Mouse (Mus musculus) megakaryocyte-erythroid progenitor cell, adult 5-6 weeks (primary cell): ENCODE data around the gene Nectin1. TPM values are rescaled to one million over a fixed set of nuclear protein-coding genes. Genes with fewer than 3 reads are reported as not detected.
A peak's percentile ranks its signal among the peaks of the same experiment; 100 is the strongest.

ENCODE experiments used
- ATAC-seq: replicated peaks from 2 replicates; pipeline ENCODE4 v1.8.0; 2016; ENCODE audit warnings: mild to moderate bottlenecking, inconsistent platforms; ENCODE audit not compliant: severe bottlenecking, poor library complexity, low FRiP score, low TSS enrichment
- total RNA-seq, 2 experiments: library from RNA; stranded (forward) in 1 of 2; stranded (reverse) in 1 of 2; fragments of 200-1000, 215-1000 nt in 1 of 2; fragments of >200 nt in 1 of 2; fragmentation: Nextera tagmentation in 1 of 2; gene quantifications; 2 replicates each; pipeline ENCODE4 v1.2.3; 2014 to 2017

Gene Nectin1
- total RNA-seq, 2 experiments from 2014 or later = 0.94 to 2.5 TPM

GRCm38 (mm10) chr9:43792681-43793080 lies 48.9 kb downstream of the Nectin1 start:
- no peak for ATAC-seq

DNA sequence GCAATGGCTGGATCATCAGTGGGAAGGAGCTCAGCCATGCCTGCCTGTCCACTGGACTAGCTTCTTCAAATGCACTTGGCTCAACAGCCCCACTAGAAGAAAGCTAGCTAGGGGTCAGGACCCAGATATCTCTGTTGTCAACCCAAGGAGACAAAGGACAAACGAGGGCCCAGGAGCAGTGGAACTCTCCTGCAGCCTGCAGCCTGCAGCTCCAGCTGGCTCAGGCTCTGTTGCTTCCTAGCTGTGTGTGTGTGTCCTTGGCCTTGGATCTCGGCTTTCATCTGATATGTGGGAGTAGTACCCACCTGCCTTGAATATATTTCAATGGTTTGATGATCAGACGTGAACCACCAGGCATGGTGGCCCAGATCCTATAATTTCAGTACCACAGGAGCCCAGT lies 49.6 kb downstream of the Nectin1 start:
- no peak for ATAC-seq

DNA sequence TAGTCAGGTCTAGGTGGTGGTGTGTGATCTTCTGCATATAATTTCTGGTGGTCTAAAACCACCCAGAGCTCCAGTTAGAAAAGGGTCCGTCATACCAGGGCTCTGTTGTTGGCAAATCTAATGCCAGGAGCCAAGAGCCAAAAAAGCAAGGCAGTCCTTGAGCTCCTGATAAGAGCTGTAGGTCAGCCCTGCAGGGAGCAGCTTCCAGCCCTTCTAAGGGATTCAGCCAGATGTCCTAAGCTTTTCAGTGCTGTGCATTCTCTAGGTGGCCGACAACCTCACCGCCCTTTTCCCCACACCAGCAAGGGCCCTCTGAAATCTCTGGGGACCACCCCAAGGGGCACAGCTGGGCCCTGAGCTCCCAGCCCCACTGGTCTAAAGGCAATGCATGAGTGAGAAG lies 52.2 kb downstream of the Nectin1 start:
- ATAC-seq = no peak

DNA sequence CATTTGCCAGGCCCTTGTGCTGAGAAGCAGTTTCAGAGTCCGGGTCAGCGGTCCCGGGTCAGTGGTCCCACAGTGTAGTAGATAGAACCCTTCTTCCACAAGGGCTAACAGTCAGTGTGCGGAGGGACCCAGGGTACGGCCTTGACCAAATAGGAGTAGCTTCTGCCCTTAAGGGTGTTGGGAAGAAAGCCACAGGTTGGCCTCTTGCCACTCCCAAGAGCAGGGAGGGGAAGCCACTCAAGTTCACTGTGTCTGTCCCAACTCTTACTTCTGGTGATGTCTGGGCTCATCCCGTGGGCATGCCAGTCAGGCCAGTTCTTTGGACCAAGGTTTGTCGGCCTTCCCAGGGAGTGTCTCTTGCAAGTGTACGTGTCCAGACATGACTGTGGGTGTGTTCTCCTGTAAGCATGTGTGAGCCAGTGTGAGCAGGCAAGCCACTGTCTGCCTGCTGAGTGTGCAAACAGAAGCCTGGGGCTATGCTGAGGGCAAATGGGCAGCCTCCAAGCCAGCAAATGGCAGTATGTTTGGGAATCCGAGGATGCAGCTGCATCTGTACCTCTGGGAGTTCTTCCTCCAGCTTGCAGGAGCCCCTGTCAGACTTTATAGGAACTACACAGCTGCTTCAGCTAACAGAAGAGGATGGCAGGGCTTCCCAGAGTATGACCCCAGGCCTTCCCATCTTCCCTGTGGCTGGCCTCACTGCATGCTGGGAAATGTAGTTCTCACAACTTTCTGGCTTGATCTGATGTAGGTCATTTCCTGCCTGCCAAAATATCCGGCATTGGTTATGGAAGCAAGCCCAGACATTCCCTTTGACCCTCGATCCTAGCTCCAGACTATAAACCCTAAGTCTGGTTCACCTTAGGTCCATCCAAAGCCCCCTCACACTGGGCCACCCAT lies 53.3 kb downstream of the Nectin1 start:
- ATAC-seq = no peak

DNA sequence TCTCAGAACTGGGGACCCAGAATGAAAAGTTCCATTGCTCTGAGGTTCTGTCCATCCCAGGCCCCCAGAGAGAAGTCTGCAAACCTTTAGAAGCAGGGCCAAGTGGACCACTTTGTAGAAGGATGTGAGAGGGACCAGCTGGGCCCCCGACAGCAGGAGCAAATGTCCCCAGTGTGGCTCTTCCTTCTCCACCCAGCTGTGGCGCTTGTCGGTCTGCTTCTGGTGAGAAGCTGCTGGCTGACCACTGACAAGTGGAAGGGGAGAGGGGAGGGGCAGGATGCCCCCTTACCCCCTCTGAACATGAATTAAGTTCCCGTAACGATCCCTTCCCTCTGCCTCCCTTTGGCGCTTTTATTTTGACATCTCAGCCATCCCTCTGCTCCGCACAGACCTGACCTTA lies 54.0 kb downstream of the Nectin1 start:
- no peak for ATAC-seq

- no peak for ATAC-seq
Observed at GRCm38 (mm10) chr9:43800525-43800924, 56.7 kb downstream of the Nectin1 start.

- peak; percentile 66; the same call in 1 of the 2 replicates for ATAC-seq
Observed at GRCm38 (mm10) chr9:43801911-43802310, 58.1 kb downstream of the Nectin1 start.

GRCm38 (mm10) chr9:43807565-43807964 lies 63.8 kb downstream of the Nectin1 start:
- ATAC-seq = no peak

- no peak for ATAC-seq
Observed at GRCm38 (mm10) chr9:43808099-43808498, 64.3 kb downstream of the Nectin1 start.

DNA sequence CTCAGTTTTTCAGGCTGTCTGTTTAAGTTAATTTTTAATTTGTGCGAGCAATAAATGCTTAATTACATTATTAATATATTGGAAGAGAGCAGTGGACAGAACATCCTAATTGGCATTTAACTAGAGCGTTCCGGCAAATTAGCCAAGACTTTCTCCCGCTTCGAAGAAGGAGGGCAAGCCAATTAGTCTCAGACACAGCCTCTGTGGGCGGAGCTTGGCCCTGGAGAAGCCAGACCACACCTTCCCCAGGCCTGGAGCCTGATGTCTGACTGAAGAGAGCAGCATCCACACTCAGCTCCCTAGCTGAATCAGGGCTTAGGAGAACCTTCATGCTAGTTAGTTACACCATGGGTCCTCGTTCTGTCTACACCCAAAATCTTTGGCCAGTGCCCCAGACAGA lies 64.8 kb downstream of the Nectin1 start:
- no peak for ATAC-seq

DNA sequence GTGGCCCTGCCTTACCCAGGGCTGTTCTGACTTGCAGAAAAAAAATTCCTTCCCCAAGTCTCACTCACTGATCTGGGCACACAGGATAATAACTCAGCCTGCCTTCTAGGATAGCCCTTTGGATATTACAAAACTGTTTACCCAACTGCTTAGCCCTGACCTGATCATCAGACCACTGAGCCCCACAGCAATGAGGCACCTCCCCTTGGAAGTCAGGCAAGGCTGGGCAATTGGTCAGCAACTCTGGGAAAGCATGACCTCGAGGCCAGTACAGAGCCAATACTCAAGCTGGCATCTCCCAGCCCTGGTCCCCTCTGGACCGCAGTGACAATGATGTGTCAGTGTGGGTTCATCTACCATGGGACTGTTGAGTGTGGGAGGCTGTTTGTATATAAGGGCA lies 69.4 kb downstream of the Nectin1 start:
- ATAC-seq = no peak

- no peak for ATAC-seq
Observed at GRCm38 (mm10) chr9:43822206-43822605, 78.4 kb downstream of the Nectin1 start.

- ATAC-seq = no peak
Observed at GRCm38 (mm10) chr9:43825178-43825577, 81.4 kb downstream of the Nectin1 start.

DNA sequence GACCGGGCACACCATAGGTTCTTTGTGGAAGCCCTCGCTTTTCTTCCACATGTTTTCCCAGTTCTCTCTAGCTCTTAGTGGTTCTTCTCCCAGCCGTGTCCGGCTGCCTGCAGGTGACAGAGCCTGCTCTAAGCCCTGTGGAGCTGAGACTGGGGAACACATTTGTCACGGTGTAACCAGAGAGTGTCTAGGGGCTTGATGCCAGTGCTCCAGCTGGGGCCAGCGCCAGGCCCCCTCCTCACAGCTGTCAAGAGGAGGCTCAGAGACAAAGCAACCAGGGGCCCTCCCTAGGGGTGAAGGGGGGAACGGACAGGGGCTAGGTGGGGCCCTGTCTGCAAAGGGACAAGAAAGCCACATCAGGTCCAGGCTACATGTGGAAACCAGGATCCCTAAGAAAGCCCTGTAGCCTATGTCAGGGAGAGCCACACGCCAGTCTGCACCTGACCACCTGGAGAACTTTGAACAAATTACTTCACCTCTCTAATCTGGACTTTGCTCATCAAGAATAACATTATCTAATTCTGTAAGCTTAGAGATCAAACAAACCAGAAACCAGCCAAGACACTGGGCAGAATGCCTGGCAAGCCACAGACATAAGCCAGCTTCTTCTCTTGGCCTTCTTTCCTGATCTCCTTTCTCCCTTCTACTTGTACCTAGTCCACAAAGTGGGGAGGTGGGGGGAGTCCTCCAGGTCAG lies 82.9 kb downstream of the Nectin1 start:
- ATAC-seq = no peak

GRCm38 (mm10) chr9:43827593-43827992 lies 83.8 kb downstream of the Nectin1 start:
- ATAC-seq = peak; percentile 52; the same call in 1 of the 2 replicates

DNA sequence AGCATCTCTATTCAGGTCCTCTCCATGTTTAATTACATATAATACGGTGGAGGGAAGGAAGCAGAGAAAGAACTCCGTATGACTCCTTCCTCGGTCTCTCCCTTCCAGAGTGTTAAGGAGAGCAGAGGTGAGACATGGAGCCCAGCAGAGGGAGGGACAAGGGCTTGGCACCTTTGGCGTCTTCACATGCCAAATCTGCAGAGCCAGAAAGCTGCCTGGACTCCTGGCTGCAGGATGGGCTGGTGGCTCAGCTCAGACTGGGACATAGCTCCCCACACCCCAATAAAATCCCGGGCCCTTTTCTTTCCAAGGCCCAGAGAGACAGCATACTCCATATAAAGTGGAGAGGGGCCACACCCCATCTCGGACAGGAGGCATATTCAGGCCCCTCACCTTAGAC lies 85.2 kb downstream of the Nectin1 start:
- no peak for ATAC-seq

DNA sequence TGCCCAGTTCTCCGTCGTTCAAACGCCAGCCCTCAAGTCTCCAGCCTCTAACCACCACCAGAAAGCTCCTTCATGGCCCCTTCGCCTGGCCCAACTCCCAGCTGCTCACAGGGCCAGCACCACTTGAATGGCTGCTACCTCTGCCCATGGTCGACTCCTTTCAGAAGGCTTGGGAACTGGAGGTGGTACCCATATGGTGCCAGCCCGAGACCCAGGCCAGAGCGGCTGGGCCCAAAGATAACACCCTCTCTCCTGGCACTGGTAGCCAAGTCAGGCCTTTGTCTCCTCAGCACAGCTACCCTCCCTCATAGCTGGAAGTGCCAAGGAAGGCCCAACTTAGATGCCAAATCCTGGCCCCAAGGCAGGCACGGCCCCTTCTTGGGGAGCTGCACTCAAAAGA lies 89.4 kb downstream of the Nectin1 start:
- no peak for ATAC-seq

- no peak for ATAC-seq
Observed at GRCm38 (mm10) chr9:43834283-43834682, 90.5 kb downstream of the Nectin1 start.

DNA sequence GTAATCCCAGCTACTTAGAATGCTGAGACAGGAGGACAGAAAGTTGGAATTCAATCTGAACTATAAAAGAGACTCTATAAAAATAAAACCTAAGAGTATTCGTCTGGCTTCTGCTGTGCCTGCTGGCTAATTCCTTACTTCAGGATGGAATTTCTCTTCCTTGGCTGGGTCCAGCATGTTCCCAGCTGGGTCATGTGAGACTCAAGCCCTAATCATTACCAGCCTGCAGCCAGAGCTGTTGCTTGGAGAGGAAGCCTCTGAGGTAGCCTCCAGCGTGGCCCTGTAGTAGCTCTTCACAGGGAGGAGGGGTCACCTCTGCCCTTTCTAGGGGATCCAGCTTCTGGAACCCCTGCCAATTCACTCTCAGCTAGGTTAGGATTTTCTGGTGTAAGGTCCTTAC lies 94.8 kb downstream of the Nectin1 start:
- no peak for ATAC-seq

DNA sequence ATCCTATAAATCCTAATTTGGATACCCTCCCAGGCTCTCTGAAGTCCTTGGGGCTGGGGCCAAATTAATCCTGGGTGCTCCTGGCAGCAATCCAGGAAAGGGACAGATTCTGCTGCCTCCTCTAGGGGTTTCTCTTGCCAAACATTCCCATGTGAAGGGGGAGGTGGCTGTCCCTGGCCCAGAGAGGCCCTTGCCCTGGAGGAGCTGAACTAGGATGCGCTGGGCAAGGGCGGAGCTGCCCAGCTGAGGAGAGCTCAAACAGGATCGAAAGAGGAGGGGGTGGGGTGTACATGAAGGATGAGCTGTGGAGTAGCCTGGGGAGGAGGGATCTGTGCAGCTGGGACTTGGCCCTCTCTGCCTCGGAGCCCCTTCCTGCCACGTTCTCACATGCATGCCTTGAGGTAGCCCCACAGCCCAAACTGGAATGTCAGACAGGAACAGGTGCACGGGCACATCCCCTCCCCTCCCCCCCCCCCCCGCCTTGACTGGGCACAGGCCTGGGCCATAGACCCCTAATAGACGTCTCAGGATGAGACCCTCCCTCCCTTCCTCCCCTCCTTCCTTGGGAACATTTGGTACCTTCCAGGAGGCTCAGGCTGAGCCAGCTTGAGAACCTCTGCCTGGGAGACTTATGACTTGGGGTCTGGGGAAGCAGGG lies 99.3 kb downstream of the Nectin1 start:
- no peak for ATAC-seq
